Mouse (Mus musculus): ENCODE measurements at regions not wholly inside any gene's neighbourhood (a gene's known extent, or its start where the extent isn't known, plus 50 kb on each side); places are given as distances from the start of the nearest gene placed in this dataset.

DNA sequence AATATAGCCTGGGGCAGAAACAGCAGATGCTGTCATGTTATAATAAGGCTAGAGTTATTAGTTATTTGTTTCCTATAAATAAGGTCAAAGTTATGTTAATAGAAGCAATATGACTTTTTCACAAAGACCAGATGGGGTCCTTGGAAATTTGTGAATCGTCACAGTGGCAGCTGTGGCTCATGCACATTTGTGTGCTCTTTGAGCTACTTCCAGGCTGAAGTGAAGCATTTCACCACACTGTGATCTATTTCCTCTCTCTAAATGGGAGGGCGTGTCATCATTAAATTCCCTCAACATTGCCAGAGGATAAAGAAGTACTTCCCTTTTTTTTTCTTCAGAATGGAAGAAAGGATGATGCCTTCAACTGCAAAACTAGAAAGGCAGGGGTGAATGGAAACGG, 157.9 kb upstream of the Tmem106b start:
- TF ChIP-seq HCFC1 (IDR thresholded peaks at IDR 0.05; ENCODE audit: borderline replicate concordance, insufficient read depth, low read length) (no peak), MAFK (IDR thresholded peaks at IDR 0.05; ENCODE audit: insufficient read depth, low read depth, low read length) (no peak), CHD2 (IDR thresholded peaks at IDR 0.05; ENCODE audit: low read depth, low read length) (no peak), ZNF384 (IDR thresholded peaks at IDR 0.05; ENCODE audit: low read depth, low read length) (no peak), ZC3H11A (IDR thresholded peaks at IDR 0.05; ENCODE audit: borderline replicate concordance, low read depth, low read length) (no peak)
